Mouse (Mus musculus): Measurements from ENCODE around the gene Midn.

- TF ChIP-seq POLR2A (IDR thresholded peaks at IDR 0.05; ENCODE audit: extremely low read depth, insufficient read depth, low read length) (no peak), CTCF (IDR thresholded peaks at IDR 0.05; ENCODE audit: extremely low read depth, insufficient read depth, low read length) (no peak)
These were observed 40.5 kb downstream of the Midn start for GRCm38 (mm10) chr10:80188453-80189024.
